Mouse (Mus musculus): ENCODE data around the gene 2610507B11Rik. TPM values are rescaled to one million over a fixed set of nuclear protein-coding genes. Genes with fewer than 3 reads are reported as not detected.
A peak's percentile ranks its signal among the peaks of the same experiment; 100 is the strongest.

The 2610507B11Rik gene
- 59.9 and 72.9 TPM in 2 replicates for polyA plus RNA-seq (2015; fragmentation: Nextera tagmentation; extraction: Ambion mirVana)

DNA sequence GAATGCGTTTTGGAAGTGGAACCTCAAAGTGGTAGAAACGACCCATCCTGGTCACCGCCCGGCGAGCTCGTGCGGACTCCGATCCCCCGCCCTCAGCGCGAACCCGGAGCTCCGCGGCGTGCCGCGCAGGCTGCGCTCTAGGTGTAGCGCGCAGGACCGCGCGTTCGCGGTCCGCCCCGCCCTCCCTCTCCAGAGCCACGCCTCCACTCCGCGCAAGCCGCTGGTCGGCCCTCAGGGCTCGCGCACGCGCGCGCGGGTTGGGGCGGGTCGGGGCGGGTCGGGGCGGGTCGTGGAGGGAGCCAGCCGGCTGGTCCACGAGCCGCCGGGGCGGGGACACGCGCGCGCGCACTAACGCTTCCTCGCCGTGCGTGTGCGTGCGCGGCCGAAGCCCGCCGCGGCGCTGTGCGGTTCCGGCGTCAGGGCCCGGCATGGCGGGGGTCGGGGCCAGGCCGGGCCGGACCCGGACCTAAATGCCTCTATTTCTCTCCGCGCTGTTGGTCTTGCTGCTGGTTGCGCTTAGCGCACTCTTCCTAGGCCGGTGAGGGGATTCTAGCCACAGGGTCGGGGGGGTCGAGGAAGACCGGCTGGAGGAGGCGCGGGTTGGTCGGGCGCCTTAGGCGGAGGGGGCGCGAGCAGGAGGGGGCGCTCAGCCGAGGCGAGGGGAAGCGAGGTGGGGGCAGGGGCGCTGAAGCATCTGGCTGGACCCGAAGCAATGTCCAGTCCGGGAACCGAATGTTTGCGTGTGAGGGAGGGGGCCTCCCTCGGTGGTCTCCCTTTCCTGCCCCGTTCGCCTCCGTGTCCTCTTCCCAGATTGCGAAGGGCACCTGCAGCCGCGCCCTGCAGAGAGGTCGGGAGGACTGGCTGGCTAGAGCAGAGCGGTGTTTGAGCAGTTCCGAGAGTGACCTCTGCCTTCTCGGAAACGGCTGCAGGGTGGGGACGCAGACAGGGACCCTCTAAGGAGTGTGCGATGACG, at the start of gene 2610507B11Rik:
Gene 2610507B11Rik (plus strand): TSS at position 373 of the 973 bp plus-strand sequence.
- TF ChIP-seq EP300 (IDR thresholded peaks at IDR 0.05), result no peak
- peak; percentile 26 for TF ChIP-seq CTCF (IDR thresholded peaks at IDR 0.05)
- Histone ChIP-seq H3K36me3 (ENCODE audit: insufficient read depth, low read length) (peaks cover 21% of the 10 kb centered on the region; the same call in 1 of the 2 replicates), H3K9me3 (ENCODE audit: low read length) (no peaks in the 10 kb centered on the region), H3K27me3 (replicated peaks; ENCODE audit: insufficient read depth, low read length) (no peaks in the 10 kb centered on the region), H3K4me1 (ENCODE audit: insufficient read depth, low read depth, low read length) (no peaks in the 10 kb centered on the region), H3K4me2 (replicated peaks; ENCODE audit: low read depth, low read length) (peak within 1 kb of the TSS; percentile 84), H3K9ac (replicated peaks; ENCODE audit: low read depth) (peak within 1 kb of the TSS; percentile 79), H3K27ac (ENCODE audit: low read length) (peak within 1 kb of the TSS; percentile 88), H3K4me3 (ENCODE audit: low read depth, low read length) (peak within 1 kb of the TSS; percentile 89)
- WGBS, result under 1% methylated on average over 65 of the region's 115 CpGs
- peak; percentile 96 for DNase-seq (ENCODE audit: low spot score)
- ATAC-seq, result peak; percentile 96

DNA sequence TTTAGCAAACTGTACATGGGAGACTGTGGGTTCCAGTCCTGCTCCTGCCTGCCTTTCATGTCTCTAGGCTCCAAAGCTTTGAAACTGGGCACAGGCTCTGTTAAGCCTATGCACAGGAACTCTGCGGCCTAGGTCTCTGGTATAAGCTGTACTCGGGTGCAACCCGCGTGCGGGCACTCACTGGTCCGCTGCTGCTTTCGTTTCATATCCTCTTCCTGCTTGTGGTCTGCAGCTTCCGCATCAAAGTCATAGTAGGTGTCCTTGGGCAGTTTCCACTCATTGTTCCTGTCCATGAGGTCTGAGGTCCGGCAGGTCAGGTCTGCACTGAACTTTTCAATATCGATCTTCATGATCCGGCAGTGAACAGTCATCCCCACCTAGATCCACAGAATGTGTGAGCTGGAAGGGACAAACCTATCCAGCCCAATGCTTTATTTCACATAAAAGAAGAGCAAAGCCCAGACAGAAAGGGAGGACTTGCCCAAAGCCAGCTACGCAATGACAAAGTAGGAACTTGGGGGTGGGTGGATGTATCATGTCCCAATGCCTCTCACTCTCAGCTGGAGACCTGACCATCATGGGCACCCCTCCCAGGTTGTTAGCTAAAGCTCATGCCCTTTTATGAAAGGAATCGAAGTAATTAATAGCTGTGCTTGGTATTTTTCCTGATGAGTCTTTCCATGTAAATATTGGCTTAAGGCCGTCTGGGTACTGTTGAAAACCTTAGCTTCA, 48.3 kb upstream of the 2610507B11Rik start:
- Histone ChIP-seq H3K27ac (ENCODE audit: low read length) (no peak overlapping the region), H3K27me3 (replicated peaks; ENCODE audit: insufficient read depth, low read length) (no peaks in the 10 kb centered on the region), H3K4me1 (ENCODE audit: insufficient read depth, low read depth, low read length) (no peaks in the 10 kb centered on the region), H3K36me3 (ENCODE audit: insufficient read depth, low read length) (peaks cover 73% of the 10 kb centered on the region), H3K4me3 (ENCODE audit: low read depth, low read length) (no peak overlapping the region), H3K4me2 (replicated peaks; ENCODE audit: low read depth, low read length) (no peak overlapping the region), H3K9ac (replicated peaks; ENCODE audit: low read depth) (no peak overlapping the region), H3K9me3 (ENCODE audit: low read length) (no peaks in the 10 kb centered on the region)
- ATAC-seq (no peak), DNase-seq (ENCODE audit: low spot score) (no peak)
- WGBS, result 76% methylated on average over 14 of the region's 14 CpGs
- no peak for TF ChIP-seq EP300 (IDR thresholded peaks at IDR 0.05)
- no peak for TF ChIP-seq CTCF (IDR thresholded peaks at IDR 0.05)

DNA sequence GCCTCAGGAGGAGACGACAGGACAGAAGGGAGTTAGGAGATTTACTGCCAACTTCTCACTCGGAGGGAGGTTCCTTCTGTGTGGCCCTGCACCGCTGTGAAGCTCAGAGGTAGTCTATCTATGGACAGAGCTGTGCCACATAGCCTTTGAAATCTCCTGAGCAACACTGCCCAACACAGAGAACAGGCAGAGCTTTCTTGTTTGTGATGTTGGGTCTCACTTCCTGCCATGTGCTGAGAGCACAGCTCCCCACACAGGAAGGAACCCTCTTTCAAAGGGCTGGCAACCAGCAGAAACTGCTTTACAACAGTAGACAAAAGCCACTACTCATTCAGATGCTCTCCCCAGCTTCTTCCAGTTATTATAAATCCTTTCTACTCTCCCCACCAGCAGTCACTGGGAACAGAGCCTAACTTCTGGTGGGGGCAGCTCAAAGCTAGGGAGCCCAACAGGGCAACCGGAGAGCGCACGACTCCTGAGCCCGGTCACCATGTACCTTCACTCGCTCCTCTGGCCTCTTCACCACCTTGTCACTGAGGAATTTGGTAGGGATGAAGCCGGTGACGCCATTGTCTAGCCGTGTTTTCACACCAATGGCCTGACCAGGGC, 45.7 kb upstream of the 2610507B11Rik start:
- TF ChIP-seq EP300 (IDR thresholded peaks at IDR 0.05), result no peak
- TF ChIP-seq CTCF (IDR thresholded peaks at IDR 0.05), result no peak
- Histone ChIP-seq H3K27ac (ENCODE audit: low read length) (no peak overlapping the region), H3K27me3 (replicated peaks; ENCODE audit: insufficient read depth, low read length) (no peaks in the 10 kb centered on the region), H3K9me3 (ENCODE audit: low read length) (no peaks in the 10 kb centered on the region), H3K36me3 (ENCODE audit: insufficient read depth, low read length) (peaks cover 77% of the 10 kb centered on the region), H3K4me3 (ENCODE audit: low read depth, low read length) (no peak overlapping the region), H3K4me2 (replicated peaks; ENCODE audit: low read depth, low read length) (no peak overlapping the region), H3K4me1 (ENCODE audit: insufficient read depth, low read depth, low read length) (no peaks in the 10 kb centered on the region), H3K9ac (replicated peaks; ENCODE audit: low read depth) (no peak overlapping the region)
- WGBS, result 89% methylated on average over 11 of the region's 11 CpGs
- DNase-seq (ENCODE audit: low spot score), result no peak
- no peak for ATAC-seq

DNA sequence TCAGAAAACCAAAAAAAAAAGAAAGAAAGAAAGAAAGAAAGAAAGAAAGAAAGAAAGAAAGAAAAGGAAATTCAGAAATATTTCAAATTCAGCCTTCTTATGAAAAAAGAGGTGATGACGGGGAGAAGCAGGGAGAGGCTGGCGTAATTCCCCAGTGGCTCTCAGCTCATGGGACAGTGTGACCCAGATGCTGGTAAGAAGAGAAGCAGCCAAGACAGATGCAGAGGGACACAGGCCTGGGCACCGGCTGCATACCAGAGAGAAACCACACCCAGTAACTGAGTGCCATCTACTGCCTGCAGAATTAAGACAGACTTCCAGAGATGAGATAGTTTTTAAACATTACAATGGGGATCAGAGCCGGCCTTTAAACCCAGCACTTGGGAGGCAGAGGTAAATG, 38.0 kb upstream of the 2610507B11Rik start:
- H3K27me3 ChIP-seq (replicated peaks; ENCODE audit: insufficient read depth, low read length), result no peaks in the 10 kb centered on the region
- DNase-seq (ENCODE audit: low spot score) (no peak), ATAC-seq (no peak)
- H3K9ac ChIP-seq (replicated peaks; ENCODE audit: low read depth), result no peak overlapping the region
- 77% methylated on average over 4 of the region's 4 CpGs for WGBS
- no peaks in the 10 kb centered on the region for H3K9me3 ChIP-seq (ENCODE audit: low read length)
- no peak overlapping the region for H3K27ac ChIP-seq (ENCODE audit: low read length)
- H3K4me2 ChIP-seq (replicated peaks; ENCODE audit: low read depth, low read length), result no peak overlapping the region
- peaks cover 82% of the 10 kb centered on the region for H3K36me3 ChIP-seq (ENCODE audit: insufficient read depth, low read length)
- no peak for TF ChIP-seq CTCF (IDR thresholded peaks at IDR 0.05)
- no peak for TF ChIP-seq EP300 (IDR thresholded peaks at IDR 0.05)
- H3K4me3 ChIP-seq (ENCODE audit: low read depth, low read length), result no peak overlapping the region
- no peaks in the 10 kb centered on the region for H3K4me1 ChIP-seq (ENCODE audit: insufficient read depth, low read depth, low read length)

DNA sequence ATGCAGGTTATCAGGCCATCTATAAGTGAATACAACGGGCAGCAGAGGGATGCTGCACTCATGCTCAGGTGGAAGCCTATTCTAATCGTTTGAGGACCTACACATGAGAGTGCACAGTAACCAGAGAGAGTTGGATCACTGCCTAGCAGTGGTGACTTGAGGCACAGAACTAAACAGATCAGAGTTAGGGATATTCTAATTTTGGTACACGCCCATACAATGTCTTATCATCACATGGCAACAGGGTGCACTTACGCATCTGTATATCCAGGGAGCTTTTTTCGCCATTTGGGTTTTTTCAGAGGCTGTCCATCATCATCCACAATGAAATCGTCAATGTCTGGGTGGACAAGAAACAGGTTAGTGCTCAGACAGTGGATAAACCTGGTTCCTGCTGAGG, 30.0 kb upstream of the 2610507B11Rik start:
- DNase-seq (ENCODE audit: low spot score), result no peak
- WGBS, result 90% methylated on average over 6 of the region's 6 CpGs

More for the DNA sequence above, 30.0 kb upstream of the 2610507B11Rik start:
- no peak for ATAC-seq
- H3K4me2 ChIP-seq (replicated peaks; ENCODE audit: low read depth, low read length), result no peak overlapping the region
- H3K4me3 ChIP-seq (ENCODE audit: low read depth, low read length), result no peak overlapping the region
- no peaks in the 10 kb centered on the region for H3K9me3 ChIP-seq (ENCODE audit: low read length)
- peaks cover 58% of the 10 kb centered on the region; the same call in 1 of the 2 replicates for H3K36me3 ChIP-seq (ENCODE audit: insufficient read depth, low read length)
- no peak for TF ChIP-seq CTCF (IDR thresholded peaks at IDR 0.05)
- no peak for TF ChIP-seq EP300 (IDR thresholded peaks at IDR 0.05)
- no peaks in the 10 kb centered on the region for H3K4me1 ChIP-seq (ENCODE audit: insufficient read depth, low read depth, low read length)
- H3K27me3 ChIP-seq (replicated peaks; ENCODE audit: insufficient read depth, low read length), result no peaks in the 10 kb centered on the region
- H3K9ac ChIP-seq (replicated peaks; ENCODE audit: low read depth), result no peak overlapping the region
- H3K27ac ChIP-seq (ENCODE audit: low read length), result no peak overlapping the region
